Comparison of ENCODE assay signal across 10 mouse cellular contexts in genomic region chr19:24897006-24897895, GRCm38 (mm10). TPM values are rescaled to one million over a fixed set of nuclear protein-coding genes. Genes with fewer than 3 reads are reported as not detected.
DNase-seq lines count a peak whose midpoint lies in the region; ATAC-seq lines count a peak whose summit lies in the region.
"Had no signal": no experiment of that assay in that cellular context is flagged by ENCODE, and none has a peak within 500 bp of the region (broad histone marks: within the 10 kb centered on the region; RNA-seq: fewer than 3 reads in every experiment).

No protein-coding gene starts in this region.

- WGBS in forebrain, embryonic 12.5 days = 3% methylated on average over 57 of the region's 57 CpGs
- under 1% methylated on average over 57 of the region's 57 CpGs for WGBS in limb, embryonic 12.5 days
- 3% methylated on average over 57 of the region's 57 CpGs for WGBS in stomach, embryonic 16.5 days

- H3K27me3 ChIP-seq in megakaryocyte, embryonic 14.5 days (replicated peaks) = peaks cover 77% of the 10 kb centered on the region
- H3K27me3 ChIP-seq in forebrain, embryonic 12.5 days = peaks cover 78% of the 10 kb centered on the region
- H3K27me3 ChIP-seq in limb, embryonic 12.5 days = peaks cover 78% of the 10 kb centered on the region
- H3K27me3 ChIP-seq in stomach, embryonic 16.5 days (ENCODE audit: control insufficient read depth, insufficient read depth, low read length) = peaks cover 61% of the 10 kb centered on the region

- no peak overlapping the region for H3K27ac ChIP-seq in forebrain, embryonic 12.5 days
- no peak overlapping the region for H3K27ac ChIP-seq in limb, embryonic 12.5 days
- H3K27ac ChIP-seq in stomach, embryonic 16.5 days (ENCODE audit: low read length) = no peak overlapping the region

- no peak overlapping the region for H3K9ac ChIP-seq in forebrain, embryonic 12.5 days
- no peak overlapping the region for H3K9ac ChIP-seq in limb, embryonic 12.5 days (replicated peaks)
- no peak overlapping the region for H3K9ac ChIP-seq in stomach, embryonic 16.5 days (ENCODE audit: low read length)

- DNase-seq in thymus, postnatal 10 days (ENCODE audit: low spot score in 2 of 2) = no peak
- no peak for DNase-seq in layer of hippocampus, adult 11-12 months (ENCODE audit: low spot score)

- ATAC-seq in megakaryocyte, adult 5-6 weeks (ENCODE audit: poor library complexity, severe bottlenecking) = no peak
- ATAC-seq in forebrain, embryonic 12.5 days (ENCODE audit: low FRiP score) = peak; percentile 46; the same call in 1 of the 2 replicates
- ATAC-seq in limb, embryonic 12.5 days (ENCODE audit: insufficient number of reproducible peaks, insufficient read depth, low FRiP score, low TSS enrichment, low read depth) = 0 out of 2 replicates have a peak, but pooled peaks have one; percentile 45
- no peak for ATAC-seq in stomach, embryonic 16.5 days (ENCODE audit: insufficient read depth, low FRiP score)
- ATAC-seq in megakaryocyte-erythroid progenitor cell, adult 5-6 weeks (replicated peaks; ENCODE audit: low FRiP score, low TSS enrichment, poor library complexity, severe bottlenecking) = no peak

- no peaks in the 10 kb centered on the region; the same call in 1 of the 2 replicates for H3K9me3 ChIP-seq in megakaryocyte, embryonic 14.5 days
- no peaks in the 10 kb centered on the region for H3K9me3 ChIP-seq in forebrain, embryonic 12.5 days
- no peaks in the 10 kb centered on the region for H3K9me3 ChIP-seq in limb, embryonic 12.5 days
- H3K9me3 ChIP-seq in stomach, embryonic 16.5 days (replicated peaks; ENCODE audit: control insufficient read depth, low read length) = no peaks in the 10 kb centered on the region

- H3K36me3 ChIP-seq in megakaryocyte, embryonic 14.5 days (replicated peaks; ENCODE audit: low read length) = no peaks in the 10 kb centered on the region
- H3K36me3 ChIP-seq in forebrain, embryonic 12.5 days (replicated peaks) = no peaks in the 10 kb centered on the region
- no peaks in the 10 kb centered on the region for H3K36me3 ChIP-seq in limb, embryonic 12.5 days
- no peaks in the 10 kb centered on the region for H3K36me3 ChIP-seq in stomach, embryonic 16.5 days (ENCODE audit: control insufficient read depth, insufficient read depth, low read length)

- H3K4me2 ChIP-seq in forebrain, embryonic 12.5 days = peak overlapping the region; percentile 37
- H3K4me2 ChIP-seq in limb, embryonic 12.5 days = peak overlapping the region; percentile 48
- H3K4me2 ChIP-seq in stomach, embryonic 16.5 days (ENCODE audit: low read depth, low read length) = peak overlapping the region; percentile 44

- H3K4me1 ChIP-seq in megakaryocyte, embryonic 14.5 days = peaks cover 34% of the 10 kb centered on the region
- peaks cover 26% of the 10 kb centered on the region for H3K4me1 ChIP-seq in forebrain, embryonic 12.5 days
- peaks cover 23% of the 10 kb centered on the region for H3K4me1 ChIP-seq in limb, embryonic 12.5 days (replicated peaks)
- H3K4me1 ChIP-seq in stomach, embryonic 16.5 days (ENCODE audit: control insufficient read depth, insufficient read depth, low read length) = peaks cover 10% of the 10 kb centered on the region

- peak overlapping the region; percentile 60 for H3K4me3 ChIP-seq in megakaryocyte, embryonic 14.5 days (replicated peaks)
- peak overlapping the region; percentile 10; the same call in 1 of the 2 replicates for H3K4me3 ChIP-seq in forebrain, embryonic 12.5 days (replicated peaks)
- H3K4me3 ChIP-seq in limb, embryonic 12.5 days (replicated peaks) = peak overlapping the region; percentile 29
- peak overlapping the region; percentile 24 for H3K4me3 ChIP-seq in stomach, embryonic 16.5 days (replicated peaks; ENCODE audit: low read length)

RNA-seq across cellular contexts. Expression of gene Foxd4, which starts 3.7 kb away (rescaled TPM):
- polyA plus RNA-seq in megakaryocyte, embryonic 14.5 days (2012; ENCODE audit: insufficient read depth, low replicate concordance) = not detected in 2 replicates
- 0.74 and 0.84 TPM in 2 replicates for total RNA-seq in megakaryocyte, adult 5-6 weeks (2015)
- 0.51 TPM in 1 of 2 replicates, not detected in the other for total RNA-seq in megakaryocyte, adult 5-6 weeks (2017)
- polyA plus RNA-seq in forebrain, embryonic 12.5 days (2016; fragmentation: Nextera tagmentation; extraction: Ambion mirVana) = 0.09 TPM in 1 of 2 replicates, not detected in the other
- not detected in 2 replicates for polyA plus RNA-seq in limb, embryonic 12.5 days (2016; fragmentation: Nextera tagmentation; extraction: Ambion mirVana)
- polyA plus RNA-seq in stomach, embryonic 16.5 days (2015; fragmentation: Nextera tagmentation; extraction: Ambion mirVana) = 0.10 TPM in 1 of 2 replicates, not detected in the other
- total RNA-seq in megakaryocyte-erythroid progenitor cell, adult 5-6 weeks (2014; fragmentation: Nextera tagmentation) = not detected in 2 replicates
- total RNA-seq in megakaryocyte-erythroid progenitor cell, adult 5-6 weeks (2017) = not detected in 2 replicates
- total RNA-seq: adrenal gland, adult 18-20 months had no signal
- polyA plus RNA-seq: large intestine, adult 2 months had no signal

RNA-seq across cellular contexts. Expression of gene Gm10053, which starts 21.8 kb away (rescaled TPM):
- 0.23 TPM in 1 of 2 replicates, not detected in the other for polyA plus RNA-seq in megakaryocyte, embryonic 14.5 days (2012; ENCODE audit: insufficient read depth, low replicate concordance)
- 170 and 178 TPM in 2 replicates for total RNA-seq in megakaryocyte, adult 5-6 weeks (2015)
- total RNA-seq in megakaryocyte, adult 5-6 weeks (2017) = 64.0 and 121 TPM in 2 replicates
- 211 and 224 TPM in 2 replicates for polyA plus RNA-seq in forebrain, embryonic 12.5 days (2016; fragmentation: Nextera tagmentation; extraction: Ambion mirVana)
- polyA plus RNA-seq in limb, embryonic 12.5 days (2016; fragmentation: Nextera tagmentation; extraction: Ambion mirVana) = 218 and 220 TPM in 2 replicates
- polyA plus RNA-seq in stomach, embryonic 16.5 days (2015; fragmentation: Nextera tagmentation; extraction: Ambion mirVana) = 239 and 241 TPM in 2 replicates
- 165 and 186 TPM in 2 replicates for total RNA-seq in megakaryocyte-erythroid progenitor cell, adult 5-6 weeks (2014; fragmentation: Nextera tagmentation)
- 47.6 and 162 TPM in 2 replicates for total RNA-seq in megakaryocyte-erythroid progenitor cell, adult 5-6 weeks (2017)

RNA-seq across cellular contexts. Expression of gene Pgm5, which starts 35.6 kb away (rescaled TPM):
- not detected in 2 replicates for polyA plus RNA-seq in megakaryocyte, embryonic 14.5 days (2012; ENCODE audit: insufficient read depth, low replicate concordance)
- not detected in 2 replicates for total RNA-seq in megakaryocyte, adult 5-6 weeks (2015)
- not detected in 2 replicates for total RNA-seq in megakaryocyte, adult 5-6 weeks (2017)
- polyA plus RNA-seq in forebrain, embryonic 12.5 days (2016; fragmentation: Nextera tagmentation; extraction: Ambion mirVana) = 0.21 and 0.61 TPM in 2 replicates
- polyA plus RNA-seq in limb, embryonic 12.5 days (2016; fragmentation: Nextera tagmentation; extraction: Ambion mirVana) = 2.4 and 2.6 TPM in 2 replicates
- polyA plus RNA-seq in stomach, embryonic 16.5 days (2015; fragmentation: Nextera tagmentation; extraction: Ambion mirVana) = 7.3 and 10.5 TPM in 2 replicates
- total RNA-seq in megakaryocyte-erythroid progenitor cell, adult 5-6 weeks (2014; fragmentation: Nextera tagmentation) = not detected in 2 replicates
- not detected in 2 replicates for total RNA-seq in megakaryocyte-erythroid progenitor cell, adult 5-6 weeks (2017)

Comparison
In these comparisons a context has a peak if more than half of its experiments do, and no peak if none do; other contexts are left out.
1. H3K4me3 ChIP-seq: peak in every context shown above with its lines; median percentile 60 in megakaryocyte, embryonic 14.5 days; 29 in limb, embryonic 12.5 days; 24 in stomach, embryonic 16.5 days; 10 in forebrain, embryonic 12.5 days.
2. ATAC-seq: peak in forebrain, embryonic 12.5 days (single experiment) and limb, embryonic 12.5 days (single experiment); none in megakaryocyte, adult 5-6 weeks (single experiment), stomach, embryonic 16.5 days (single experiment) and megakaryocyte-erythroid progenitor cell, adult 5-6 weeks (single experiment).
3. RNA of gene Gm10053, which starts 21.8 kb away (polyA plus RNA-seq): 239 to 241 TPM in stomach, embryonic 16.5 days, 218 to 220 TPM in limb, embryonic 12.5 days and 211 to 224 TPM in forebrain, embryonic 12.5 days; 0.23 TPM in megakaryocyte, embryonic 14.5 days; every median in the first group is over 100 times any median in the second.
4. Peak in every context shown above with its lines, with median percentiles within 50 percentile points of each other: H3K4me2 ChIP-seq.